Mouse (Mus musculus) cerebellum, adult 9-10 months (tissue): ENCODE results near the gene Scg5.

ENCODE experiments used
- DNase-seq: peaks from one replicate; pipeline ENCODE4 v3.0.0; 2022

The Scg5 gene

DNA sequence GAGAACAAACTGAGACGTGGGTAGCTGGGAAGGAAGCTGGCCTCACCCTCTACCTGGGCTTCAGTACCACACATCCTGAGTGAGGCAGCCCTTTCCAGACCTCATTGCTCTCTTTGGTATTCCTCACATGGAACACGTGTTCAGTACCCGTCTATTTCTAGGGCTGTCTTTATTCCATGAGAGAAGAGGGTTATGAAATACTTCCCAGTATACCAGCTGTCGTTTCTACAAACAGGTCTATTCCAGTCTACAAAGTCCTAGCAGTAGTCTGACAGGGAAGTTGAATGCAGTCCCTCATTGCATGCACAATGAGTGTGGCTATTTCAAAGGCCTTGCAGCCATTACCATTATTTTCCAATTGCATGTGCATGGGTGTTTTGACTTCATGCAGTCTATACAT, 23.2 kb downstream of the Scg5 start:
- no peak for DNase-seq

DNA sequence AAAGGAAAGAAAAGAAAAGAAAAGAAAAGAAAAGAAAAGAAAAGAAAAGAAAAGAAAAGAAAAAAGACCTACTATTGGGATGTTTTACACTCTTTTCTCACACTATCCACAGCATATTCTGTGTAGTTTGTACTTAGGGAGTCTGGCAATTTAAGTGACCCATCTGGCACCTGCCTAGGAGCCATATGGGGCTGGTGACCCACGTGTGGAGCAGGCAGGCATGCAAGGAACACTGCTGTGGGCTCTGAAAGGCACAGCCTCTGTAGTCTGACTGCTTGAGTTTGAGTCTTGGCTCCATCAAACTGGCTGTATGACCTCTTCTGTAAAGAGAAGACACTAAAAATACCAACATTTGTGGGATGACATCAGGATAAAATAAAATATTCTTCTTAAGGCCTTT, 25.2 kb downstream of the Scg5 start:
- DNase-seq: peak; percentile 78

DNA sequence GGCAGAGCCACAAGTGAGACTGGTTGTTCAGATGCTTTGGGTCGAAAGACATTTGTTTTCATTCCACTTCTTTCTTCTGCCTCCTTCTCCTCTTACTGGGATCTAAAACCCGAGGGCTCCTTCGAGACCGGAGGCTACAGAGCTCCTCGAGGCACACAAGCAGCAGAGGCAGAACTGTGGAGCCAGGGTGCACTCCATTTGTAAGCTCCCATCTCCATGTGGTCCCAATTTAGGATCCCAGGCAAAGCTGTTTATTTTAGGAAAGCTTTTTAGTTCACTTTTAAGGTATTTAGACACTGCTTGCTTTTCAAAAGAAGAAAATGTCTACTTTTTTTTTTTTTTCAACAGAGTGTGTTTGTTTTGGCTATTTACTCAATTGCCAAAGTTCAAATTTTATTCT, 28.1 kb downstream of the Scg5 start:
- DNase-seq: no peak

DNA sequence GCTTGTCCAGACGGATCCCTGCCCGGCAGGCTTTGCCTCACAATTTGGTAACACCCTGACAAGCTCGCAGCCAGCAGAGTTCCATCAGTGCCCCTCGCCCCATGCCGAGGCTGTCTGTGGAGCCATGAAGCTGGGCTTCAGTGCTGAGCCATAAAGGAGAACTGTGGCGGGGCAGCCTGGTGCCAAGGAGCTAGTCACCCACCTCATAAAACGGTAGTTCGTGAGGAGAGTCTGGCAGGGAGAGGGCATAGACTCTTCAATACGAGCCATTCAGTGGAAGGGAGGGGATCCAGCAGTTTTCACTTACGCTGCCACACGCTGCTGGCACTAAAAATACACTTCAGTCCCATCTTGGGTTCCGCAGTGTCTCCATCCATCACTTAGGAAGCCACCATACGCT, 30.3 kb downstream of the Scg5 start:
- no peak for DNase-seq

DNA sequence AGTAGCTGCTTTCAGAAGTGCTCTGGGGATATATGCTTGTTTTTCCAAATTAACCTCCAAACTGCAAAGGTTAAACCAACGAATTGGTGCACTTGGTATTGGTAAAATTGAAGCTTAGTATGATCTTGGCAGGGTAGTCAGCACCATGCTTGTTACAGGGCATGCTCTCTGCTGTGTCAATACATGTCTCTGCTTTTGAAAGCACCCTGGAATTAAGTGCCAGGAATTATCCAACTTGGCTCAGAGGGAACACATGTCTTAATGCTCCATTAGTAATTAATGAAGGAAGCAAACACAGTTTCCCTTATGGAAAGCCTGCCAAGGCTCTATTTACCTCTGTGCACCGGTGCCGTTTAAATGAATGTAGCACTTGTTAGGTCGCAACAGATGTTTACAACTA, 33.7 kb downstream of the Scg5 start:
- no peak for DNase-seq

DNA sequence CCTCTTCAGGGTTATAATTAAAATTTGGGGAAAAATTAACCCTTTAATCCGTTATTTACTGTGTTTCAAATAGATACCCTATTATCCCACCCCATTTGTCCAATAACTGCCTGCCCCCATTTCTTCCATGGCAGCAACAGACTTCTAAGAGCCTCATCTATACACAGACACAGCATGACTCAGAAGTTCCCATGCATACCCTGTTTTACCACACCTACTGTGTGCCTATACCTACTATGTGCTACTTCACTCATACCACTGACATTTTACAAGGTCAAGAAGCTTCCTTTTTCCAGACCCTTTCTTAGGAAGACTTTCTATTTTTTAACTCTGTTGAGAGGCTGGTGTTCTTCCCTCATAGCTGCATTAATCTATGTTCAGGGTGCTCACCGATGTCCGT, 35.4 kb downstream of the Scg5 start:
- DNase-seq: no peak

DNA sequence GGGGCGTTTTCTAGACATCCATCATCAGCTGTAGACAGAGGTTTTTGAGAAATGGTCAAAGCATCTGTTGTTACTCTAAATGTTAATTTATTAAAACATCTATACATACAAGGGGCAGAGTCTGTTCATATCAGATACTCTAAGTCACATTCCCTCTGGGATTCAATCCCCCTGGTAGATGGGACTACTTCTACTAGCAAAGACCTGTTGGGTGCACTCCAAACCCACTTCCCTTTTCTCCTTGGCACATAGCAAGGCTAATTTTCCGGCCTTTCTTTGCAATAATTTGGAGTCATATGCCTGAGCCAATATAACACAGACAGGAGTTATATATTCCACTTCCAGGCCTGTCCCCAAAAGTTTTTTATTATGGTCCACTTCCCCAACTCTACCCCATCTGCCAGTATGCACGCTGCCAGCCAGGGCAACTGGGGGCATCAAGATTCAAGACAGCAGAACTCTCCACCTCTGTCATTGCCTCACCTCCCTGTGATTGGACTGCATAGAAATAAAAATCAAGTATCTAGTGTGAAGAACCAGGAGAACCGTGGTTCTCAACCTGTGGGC, 40.0 kb downstream of the Scg5 start:
- no peak for DNase-seq

DNA sequence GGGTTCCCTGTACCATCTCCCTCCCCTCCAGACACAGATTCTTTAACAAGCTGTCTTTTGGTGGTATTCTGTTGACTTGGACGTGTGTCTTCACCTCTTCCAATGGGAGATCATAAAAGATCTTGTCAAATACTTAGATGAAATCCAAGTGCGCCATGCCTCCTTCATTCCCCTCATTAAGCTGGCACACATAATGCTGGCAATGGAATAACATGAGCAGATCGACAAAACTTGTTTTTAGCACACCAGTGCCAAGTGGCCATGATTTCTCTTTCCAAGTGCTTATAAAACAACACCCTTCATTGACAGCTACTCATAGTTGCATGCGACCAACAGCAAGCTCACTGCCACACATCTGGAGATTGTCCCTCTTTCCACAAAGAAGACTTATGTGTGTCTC, 41.0 kb downstream of the Scg5 start:
- DNase-seq: no peak

DNA sequence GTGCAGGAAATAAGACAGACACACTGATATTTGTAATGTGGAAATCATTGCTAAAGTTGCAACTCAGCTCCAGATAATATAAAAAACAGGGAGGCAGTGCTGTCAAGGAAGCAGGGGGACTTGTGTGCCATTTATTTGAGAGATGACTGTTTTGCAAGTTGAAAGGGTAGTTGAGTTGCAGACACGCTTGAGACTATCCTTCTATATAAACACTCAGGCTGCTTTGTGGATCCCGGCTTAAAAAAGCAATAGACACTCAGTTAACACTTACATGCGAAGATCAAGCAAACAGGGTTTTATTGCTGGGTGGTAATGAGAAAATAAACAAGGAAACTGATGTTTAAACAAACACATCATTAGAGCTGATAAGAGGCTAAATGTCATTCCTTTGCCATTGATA, 44.1 kb downstream of the Scg5 start:
- DNase-seq: no peak

DNA sequence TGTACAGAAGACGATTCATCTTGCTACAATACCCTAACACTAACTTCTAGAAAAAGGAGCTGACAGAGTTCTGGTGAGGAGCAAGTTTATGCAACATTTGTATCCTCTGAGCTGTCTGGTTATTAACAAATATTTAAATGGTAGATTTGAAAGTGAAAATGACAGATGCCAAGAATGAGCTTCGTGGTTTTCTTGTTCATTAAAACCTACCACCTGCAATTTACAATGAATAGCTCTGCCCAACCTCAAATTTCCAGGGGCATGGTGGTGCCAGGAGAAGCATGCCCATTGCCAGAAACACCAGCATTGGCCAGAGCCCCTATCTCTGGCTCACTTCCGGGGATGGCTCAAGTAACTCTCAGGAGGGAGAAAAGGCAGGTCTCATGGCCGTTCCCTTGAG, 47.4 kb downstream of the Scg5 start:
- DNase-seq: no peak

DNA sequence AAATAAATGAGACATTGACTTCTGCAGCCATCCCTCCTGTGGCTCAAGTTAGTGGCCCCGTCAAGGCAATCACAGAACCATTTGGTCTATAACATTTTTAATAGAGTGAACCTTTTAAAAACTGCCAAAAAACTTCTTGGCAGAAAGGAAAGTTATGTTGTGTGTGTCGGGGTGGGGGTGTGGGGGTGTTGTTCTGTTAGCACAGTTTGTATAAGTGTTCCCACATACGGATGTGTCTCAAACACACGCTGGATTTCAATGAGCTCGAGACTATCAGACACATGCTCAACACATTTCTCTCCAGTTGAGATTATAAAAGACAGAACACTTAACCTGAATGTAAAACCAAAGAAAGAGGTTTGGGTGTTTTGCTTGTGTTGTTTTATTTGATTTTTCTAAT, 47.8 kb downstream of the Scg5 start:
- no peak for DNase-seq

DNA sequence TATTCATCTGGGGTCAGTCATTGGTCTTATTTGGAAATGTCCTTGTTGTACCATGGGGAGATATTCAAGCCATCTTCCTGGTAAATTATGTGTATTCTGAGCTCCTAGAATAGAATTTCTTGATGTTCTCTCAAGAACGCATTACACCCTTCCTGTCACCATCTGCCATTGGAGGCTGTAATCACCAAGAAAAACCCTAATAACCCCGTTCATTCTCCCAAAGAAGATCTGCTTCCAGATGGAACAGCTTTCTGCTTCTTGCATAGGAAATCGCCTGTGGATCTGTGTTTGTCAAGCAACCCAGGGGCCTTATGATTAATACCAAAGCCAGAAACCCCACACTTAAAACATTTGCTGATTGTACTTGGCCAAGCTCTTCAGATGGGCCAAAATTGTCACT, 49.6 kb downstream of the Scg5 start:
- DNase-seq: peak; percentile 45

DNA sequence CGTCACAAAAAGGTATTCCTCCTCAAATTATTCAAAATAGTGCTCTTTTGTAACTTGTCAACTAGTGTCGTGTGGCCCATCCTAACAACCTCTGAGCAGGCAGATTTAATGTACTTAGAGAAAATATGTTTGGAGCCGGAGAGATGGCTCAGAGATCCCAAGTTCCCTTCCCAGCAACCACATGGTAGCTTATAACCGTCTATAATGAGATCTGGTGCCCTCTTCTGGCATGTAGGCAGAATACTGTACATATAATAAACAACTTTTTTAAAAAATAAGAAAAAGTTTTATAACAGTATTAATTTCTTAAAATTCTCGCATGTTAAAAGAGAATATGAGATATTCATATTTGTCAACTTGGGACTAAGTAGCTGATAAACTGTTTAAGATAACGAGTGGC, 50.9 kb downstream of the Scg5 start:
- DNase-seq: no peak

DNA sequence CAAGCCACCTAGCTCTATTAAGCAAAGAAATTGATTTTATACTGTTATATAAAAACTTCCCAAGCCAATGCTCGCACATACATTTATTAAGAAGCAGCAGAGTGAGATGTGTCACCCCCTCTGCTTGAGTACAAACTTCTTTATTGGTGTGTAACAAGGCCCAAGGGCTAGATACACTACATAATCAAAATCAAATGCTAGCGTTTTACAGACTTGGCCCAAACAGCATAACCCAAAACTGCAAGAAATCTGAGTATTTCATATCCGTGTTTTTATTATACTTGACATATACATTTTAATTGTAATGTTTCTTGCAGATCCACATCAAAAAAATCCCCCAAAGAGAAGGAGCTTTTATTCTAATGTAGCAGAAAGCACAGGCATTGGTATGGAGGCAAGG, 52.6 kb downstream of the Scg5 start:
- no peak for DNase-seq

DNA sequence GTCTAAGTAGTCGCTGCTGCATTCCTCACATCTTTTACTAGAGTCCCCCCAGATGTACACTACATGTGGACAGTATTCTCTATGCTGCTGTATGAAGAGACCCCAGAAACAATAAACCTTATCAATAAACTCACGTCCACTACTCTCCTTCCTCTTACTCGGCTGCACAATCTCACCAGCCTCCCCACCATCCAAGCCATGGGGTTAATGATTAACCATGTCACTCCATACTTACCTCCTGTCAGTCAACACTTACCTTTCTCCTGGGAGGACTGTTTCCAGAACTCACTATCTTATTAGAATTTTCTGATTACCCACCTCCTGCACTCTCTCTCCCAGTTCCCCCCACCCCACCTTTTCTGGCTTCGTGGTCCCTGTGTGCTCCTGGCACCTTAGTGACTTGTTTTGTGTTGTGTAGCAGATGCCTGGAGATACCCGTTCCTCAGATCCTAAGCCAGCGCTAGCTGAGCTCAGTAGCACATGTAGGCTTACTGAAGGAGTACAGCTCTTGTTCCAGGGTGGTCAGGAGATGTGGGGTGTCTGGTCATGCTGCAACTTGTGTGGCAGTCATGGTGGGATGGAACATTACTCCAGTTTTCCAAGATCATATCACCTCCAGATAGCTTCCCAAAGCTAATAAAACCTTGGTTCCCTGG, 54.6 kb downstream of the Scg5 start:
- no peak for DNase-seq

DNA sequence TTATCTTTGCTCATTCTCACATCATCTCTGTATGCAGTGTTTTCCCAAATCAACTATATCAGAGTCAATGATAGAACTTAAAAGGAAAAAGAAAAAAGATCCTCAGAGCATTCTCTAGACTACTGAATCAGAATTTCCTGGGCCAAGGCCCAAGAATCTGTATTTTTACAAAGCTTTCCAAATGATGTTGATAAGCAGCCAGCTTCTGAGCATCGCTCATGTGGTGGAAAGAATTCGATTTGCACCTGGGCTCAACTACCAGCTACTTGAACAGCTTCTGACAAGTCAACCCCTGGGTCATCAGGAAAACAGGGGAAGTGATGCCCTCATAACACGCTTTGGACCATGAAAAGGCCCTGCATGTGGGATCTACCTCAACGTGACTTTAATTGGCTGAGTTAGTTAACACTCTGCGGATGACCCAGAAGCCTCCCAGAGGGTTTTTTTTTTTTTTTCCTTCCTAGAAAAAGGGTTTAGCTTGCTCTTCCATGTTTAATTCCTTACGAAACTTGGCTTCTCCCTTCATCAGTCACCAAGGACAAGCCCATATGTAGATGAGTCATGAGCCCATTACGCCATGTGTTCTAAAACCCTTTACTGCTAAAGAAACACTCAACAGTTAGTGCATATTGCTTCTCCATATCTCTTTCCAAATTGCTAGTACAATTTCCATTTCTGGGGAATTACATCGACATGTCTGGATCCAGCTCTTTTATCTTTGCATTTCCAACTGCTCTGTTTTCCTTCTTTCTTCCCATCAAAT, 60.2 kb downstream of the Scg5 start:
- DNase-seq: no peak

DNA sequence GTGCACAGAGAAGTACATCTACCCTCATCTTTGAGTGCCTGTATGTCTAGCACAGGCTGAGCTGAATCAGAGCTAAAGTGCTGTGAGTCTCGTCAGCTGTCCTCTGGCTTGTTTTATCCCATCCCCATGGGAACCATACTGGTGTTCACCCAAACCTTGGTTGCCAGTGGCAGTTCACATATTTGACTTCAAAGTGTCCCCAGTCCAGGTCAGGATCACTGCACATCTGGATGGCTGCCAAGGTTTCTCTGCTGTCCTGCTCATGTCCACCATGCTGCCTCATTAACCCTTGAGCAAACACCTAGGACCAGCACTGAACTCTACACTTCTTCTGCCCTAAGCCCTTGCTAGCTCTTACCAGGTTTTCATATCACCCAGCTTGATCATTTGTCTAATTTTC, 63.0 kb downstream of the Scg5 start:
- DNase-seq: no peak

DNA sequence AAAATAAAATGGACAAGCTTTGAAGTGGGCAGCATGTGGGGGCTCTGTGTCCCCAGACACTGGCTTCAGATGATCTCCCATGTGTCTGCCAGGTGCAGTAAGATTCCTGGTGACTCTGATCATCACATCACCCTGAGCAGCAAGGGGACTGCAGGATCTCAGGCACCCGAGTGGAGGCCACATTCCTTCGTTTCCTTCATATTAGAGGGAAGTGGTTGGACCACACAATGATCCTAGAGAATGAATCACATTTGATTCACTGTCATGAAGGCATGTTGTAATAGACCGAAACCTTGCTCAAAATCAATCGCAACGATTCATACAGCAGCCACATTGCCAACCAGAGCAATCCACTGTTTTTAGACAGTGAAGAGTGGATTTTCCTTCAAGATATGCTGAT, 64.0 kb downstream of the Scg5 start:
- no peak for DNase-seq

DNA sequence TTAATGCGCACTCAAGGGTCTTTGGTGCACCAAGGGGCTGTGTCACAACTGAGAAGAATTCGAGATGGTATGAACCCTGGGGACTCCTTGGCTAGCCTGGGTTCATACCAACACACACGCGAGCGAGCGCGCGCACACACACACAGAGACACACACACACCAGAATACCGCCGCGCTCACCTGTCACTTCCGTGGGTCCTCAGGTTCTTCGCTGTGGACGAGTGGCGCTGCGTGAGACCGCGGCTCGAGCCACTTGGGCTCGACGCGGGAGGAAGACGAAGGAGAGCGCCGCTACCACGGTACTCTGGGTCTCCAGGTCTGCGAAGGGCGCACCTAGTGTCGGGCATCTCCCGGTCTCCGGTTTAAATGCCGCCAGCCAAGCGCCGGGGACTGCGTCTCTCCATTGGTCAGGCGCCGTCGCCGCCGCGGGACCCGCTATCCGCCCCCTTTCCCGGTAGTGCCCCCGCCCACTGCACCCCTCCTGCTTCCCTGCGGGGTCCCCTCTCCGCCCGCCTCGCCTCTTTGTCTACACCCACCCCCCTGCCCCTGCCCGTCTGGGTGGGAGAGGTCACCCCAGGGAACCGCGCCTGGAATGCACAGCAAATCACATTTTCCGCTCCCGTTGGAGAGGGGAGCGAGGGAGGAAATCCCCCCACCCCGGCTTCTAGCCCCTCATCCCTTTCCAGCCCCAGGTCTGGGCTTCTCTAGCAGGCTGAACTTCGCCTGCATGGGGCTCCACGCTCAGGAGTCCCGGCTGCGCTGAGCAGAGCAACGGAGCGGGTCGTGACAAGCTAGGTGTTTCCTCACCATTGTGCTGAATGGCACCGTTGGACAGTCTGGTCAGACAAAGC, 70.4 kb downstream of the Scg5 start, which contains the start of gene Grem1:
Gene Grem1 (minus strand): TSS at position 336 of the 851 bp plus-strand sequence.
- DNase-seq: no peak

DNA sequence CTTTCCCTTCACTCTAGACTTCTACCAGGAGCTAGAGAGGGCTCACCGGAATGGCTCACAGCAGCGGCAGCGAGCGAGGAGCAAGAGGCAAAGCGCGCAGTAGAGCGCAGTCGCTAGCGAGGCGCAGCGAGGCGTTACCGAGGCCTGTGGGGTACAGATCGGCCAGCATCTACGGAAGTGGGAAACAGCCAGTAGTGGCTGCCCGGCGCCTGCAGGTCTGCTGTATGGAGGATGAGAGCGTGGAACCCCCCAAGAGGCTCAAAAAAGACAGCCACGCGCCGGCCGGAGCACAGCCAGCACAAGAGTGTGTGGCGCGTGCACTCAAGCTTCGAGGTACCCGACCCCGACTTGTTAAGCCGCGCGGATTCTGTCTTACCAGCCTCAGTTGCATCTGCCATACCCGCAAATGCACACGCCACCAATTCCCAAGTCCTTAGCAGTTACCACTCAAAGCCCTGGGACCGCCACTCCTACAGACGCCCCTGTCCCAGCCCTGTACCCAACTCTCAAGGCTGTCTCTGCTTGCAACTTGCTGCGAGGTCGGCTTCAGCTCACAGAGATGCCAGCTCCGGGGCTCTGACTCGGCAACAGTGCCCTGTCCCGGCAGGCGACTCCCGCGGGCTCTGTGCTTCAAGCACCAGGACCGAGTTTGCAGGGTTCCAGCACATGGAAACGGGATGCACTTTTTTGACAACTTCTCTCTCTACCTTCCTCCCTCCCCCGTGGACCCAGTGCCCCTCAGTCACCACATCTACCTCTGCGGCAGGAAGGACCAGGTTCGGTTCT, 71.2 kb downstream of the Scg5 start:
- no peak for DNase-seq

DNA sequence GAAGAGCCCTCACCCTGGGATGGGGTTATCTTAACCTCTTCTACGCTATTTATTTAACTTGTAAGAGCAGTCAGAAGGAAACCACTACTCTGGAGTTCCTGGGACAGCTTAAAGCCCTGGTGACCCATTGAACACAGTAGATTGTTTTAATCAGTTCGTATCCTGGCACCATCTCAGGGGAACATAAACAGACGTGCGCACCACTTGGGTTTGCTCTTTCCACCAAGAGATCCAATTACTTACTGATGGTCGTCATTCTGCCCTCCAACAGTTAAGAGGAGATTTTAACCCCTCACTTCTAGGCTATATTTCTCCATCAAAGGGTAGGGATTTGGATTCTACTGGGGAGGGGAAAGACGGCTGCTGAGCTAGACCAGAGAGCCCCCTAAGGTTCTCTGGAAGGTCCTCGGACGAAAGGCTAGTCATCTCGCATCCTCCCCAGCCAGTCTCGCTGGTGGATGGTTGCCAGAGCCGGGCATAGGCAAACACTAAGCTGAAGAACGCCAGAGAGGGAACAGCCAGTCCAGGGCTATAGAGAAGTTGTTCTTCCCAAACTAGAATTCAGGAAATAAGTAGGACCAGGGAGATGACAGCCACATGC, 71.9 kb downstream of the Scg5 start:
- DNase-seq: no peak

DNA sequence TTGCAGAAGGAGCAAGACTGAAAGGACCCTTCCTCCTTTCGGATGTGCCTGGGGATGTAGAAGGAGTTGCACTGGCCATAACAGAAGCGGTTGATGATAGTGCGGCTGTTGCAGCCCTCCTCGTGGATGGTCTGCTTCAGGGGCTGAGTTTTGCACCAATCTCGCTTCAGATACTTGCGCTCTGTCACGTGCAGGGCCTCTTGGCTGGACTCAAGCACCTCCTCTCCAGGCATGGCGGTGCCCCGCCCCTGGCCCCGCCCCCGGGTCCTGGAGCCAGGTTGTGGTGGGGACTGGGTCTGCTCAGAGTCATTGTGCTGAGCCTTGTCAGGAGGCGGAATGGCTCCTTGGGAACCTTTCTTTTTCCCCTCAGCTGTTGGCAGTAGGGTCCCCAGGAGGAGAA, 79.2 kb downstream of the Scg5 start:
- no peak for DNase-seq
